Mouse (Mus musculus) liver, embryonic 14.5 days (tissue): ENCODE results near the gene Rps6kb2.

Experiments used
- CTCF ChIP-seq: IDR thresholded peaks from 2 replicates; pipeline ENCODE4 v1.5.1; 2016; ENCODE audit warnings: antibody characterized with exemption, low read depth, control low read depth
- EP300 ChIP-seq: IDR thresholded peaks from 2 replicates; pipeline ENCODE4 v1.6.1; 2016; ENCODE audit warnings: antibody characterized with exemption, low read depth

DNA sequence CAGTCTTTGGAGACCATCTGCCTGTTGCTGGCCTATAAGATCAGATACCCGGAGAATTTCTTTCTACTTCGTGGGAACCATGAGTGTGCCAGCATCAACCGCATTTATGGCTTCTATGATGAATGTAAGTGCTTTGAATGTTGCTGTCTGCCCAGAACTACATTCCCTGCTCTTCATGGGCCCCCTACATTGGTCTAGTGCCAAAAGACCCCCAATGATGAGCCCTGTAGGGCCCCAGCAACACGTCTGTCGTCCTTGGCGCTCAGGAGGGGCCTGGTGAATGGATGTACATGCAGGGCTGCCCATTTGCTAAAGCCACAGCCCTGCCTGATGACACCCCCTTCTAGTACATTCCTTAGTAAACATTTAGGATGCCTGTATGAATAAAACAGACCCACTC lies 30.0 kb upstream of the Rps6kb2 start:
- TF ChIP-seq CTCF (no peak), EP300 (no peak)
